Mouse (Mus musculus) splenic B cell, adult 2 months (primary cell): ENCODE measurements around the gene Maml3.

ENCODE experiments used
- DNase-seq: peaks from one replicate; pipeline ENCODE4 v3.0.0-alpha.2; 2011; ENCODE audit warnings: low read depth, low spot score
- H3K27me3 ChIP-seq: 2 replicates; pipeline ENCODE4 v1.6.1; 2012; ENCODE audit warnings: mild to moderate bottlenecking, low read length, moderate library complexity, mixed read lengths; ENCODE audit not compliant: control insufficient read depth, poor library complexity, insufficient read depth, severe bottlenecking
- H3K36me3 ChIP-seq: 2 replicates; pipeline ENCODE4 v1.6.1; 2012; ENCODE audit warnings: mild to moderate bottlenecking, low read length, moderate library complexity, mixed read lengths; ENCODE audit not compliant: control insufficient read depth, poor library complexity, insufficient read depth, severe bottlenecking

Maml3 gene

GRCm38 (mm10) chr3:51859208-51859607 lies 245.7 kb downstream of the Maml3 start:
- H3K27me3 ChIP-seq = no peaks in the 10 kb centered on the region
- DNase-seq = peak; percentile 6
- no peaks in the 10 kb centered on the region for H3K36me3 ChIP-seq

DNA sequence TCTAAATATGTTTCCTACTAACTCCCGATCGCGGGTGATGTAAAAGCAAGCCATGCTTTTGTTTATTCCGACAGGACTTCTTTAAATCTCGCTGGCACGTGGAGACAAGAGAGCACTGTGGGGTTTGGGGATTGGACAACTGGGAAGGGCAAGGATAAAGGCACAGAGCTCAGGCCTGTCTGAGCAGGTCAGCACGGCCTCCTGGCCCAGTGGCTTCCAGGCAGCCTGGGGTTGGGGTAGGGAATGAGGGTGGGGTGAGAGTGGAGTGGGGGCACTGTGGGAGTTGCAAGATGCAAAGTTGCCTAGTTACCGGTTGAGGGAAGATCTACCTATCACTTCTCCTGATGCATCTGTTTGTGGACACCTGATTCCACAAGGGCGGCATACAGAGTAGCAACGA lies 250.7 kb downstream of the Maml3 start:
- Histone ChIP-seq H3K36me3 (no peaks in the 10 kb centered on the region), H3K27me3 (no peaks in the 10 kb centered on the region)
- DNase-seq = no peak

DNA sequence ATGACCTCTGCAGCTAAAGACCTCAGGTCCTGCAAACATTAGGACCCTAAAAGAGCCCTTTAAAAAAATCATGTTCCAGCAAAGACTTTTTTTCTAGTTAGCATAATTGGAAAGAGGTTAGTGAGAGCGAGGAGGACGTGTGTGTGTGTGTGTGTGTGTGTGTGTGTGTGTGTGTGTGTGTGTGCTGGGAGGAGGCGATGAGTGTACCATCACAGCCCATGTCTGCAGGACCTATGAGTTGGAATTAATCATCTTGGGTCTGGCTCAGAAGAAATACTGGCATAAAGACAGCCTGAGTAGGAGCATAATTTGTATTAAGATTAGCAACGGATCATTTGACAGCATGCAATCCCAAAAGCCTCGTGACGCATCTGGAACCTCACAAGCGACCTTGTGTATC lies 251.3 kb downstream of the Maml3 start:
- no peaks in the 10 kb centered on the region for H3K36me3 ChIP-seq
- DNase-seq = no peak

GRCm38 (mm10) chr3:51852692-51853091 lies 252.2 kb downstream of the Maml3 start:
- no peak for DNase-seq
- H3K36me3 ChIP-seq = no peaks in the 10 kb centered on the region

More for the DNA sequence above, 251.3 kb downstream of the Maml3 start:
- H3K27me3 ChIP-seq = no peaks in the 10 kb centered on the region

GRCm38 (mm10) chr3:51851596-51851995 lies 253.3 kb downstream of the Maml3 start:
- Histone ChIP-seq H3K36me3 (no peaks in the 10 kb centered on the region), H3K27me3 (no peaks in the 10 kb centered on the region)
- DNase-seq = no peak

More at GRCm38 (mm10) chr3:51852692-51853091, 252.2 kb downstream of the Maml3 start:
- no peaks in the 10 kb centered on the region for H3K27me3 ChIP-seq

DNA sequence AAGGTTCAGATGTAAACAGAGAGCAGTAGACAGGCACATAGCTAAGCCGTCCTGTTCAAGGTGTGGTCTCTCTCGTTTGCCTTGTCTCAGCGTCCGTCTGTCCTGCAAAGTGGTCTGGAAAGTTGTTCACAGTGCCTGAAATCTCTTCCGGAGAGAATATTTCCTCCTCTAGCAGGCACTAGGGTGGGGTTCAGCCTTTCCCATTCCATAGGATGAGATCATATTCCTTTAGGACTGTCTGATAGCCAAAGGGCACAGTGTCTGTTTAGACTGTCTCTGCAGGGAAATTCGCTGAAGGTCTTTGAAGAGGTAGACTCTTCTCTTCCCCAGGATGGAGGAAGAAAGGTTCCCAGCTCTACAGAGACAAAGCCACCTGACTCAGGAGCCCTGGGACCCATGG lies 255.4 kb downstream of the Maml3 start:
- H3K27me3 ChIP-seq = no peaks in the 10 kb centered on the region

DNA sequence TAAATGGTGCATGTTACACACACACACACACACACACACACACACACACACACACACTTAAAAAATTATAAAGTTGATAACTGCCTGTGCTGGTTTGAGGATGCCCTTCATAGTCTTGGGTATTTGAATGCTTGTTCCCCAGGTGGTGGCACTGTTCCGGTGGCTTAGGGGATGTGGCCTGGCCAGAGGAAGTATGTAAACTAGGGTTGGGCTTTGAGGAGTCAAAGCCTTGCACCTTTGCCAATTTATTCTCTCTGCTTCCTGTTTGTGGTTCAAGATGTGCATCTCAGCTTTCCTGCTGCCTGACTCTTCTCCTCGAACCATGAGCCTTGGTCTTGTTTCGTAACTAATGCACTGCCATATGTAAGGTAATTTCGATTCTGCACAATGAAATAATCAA lies 257.6 kb downstream of the Maml3 start:
- Histone ChIP-seq H3K36me3 (no peaks in the 10 kb centered on the region), H3K27me3 (no peaks in the 10 kb centered on the region)
- DNase-seq = peak; percentile 29

More for the DNA sequence above, 255.4 kb downstream of the Maml3 start:
- no peak for DNase-seq
- H3K36me3 ChIP-seq = no peaks in the 10 kb centered on the region

- Histone ChIP-seq H3K27me3 (no peaks in the 10 kb centered on the region), H3K36me3 (no peaks in the 10 kb centered on the region)
These were observed 260.6 kb downstream of the Maml3 start for GRCm38 (mm10) chr3:51844255-51844654.

DNA sequence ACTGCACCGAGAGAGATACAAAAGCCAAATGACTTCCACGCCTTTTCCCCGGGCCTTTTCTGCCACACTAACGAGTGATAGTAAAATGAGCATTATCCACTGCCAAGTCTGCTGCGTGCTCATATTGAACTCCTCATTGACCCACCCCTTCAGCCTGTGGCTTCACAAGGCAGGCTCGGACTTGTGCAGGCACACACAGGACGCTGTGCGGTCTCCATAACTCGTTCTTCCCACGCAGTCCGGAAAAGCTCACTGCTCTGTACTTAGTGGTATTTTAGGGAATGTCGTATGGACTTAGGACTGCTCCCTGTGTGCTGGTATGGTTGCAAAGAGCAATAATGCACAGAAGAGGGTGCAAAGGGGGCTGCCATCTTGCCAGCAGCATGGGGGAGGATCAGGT lies 262.7 kb downstream of the Maml3 start:
- H3K27me3 ChIP-seq = no peaks in the 10 kb centered on the region
- no peak for DNase-seq
- no peaks in the 10 kb centered on the region for H3K36me3 ChIP-seq

More at GRCm38 (mm10) chr3:51844255-51844654, 260.6 kb downstream of the Maml3 start:
- no peak for DNase-seq

- DNase-seq = no peak
- H3K36me3 ChIP-seq = no peaks in the 10 kb centered on the region
These were observed 263.3 kb downstream of the Maml3 start for GRCm38 (mm10) chr3:51841598-51841997.

DNA sequence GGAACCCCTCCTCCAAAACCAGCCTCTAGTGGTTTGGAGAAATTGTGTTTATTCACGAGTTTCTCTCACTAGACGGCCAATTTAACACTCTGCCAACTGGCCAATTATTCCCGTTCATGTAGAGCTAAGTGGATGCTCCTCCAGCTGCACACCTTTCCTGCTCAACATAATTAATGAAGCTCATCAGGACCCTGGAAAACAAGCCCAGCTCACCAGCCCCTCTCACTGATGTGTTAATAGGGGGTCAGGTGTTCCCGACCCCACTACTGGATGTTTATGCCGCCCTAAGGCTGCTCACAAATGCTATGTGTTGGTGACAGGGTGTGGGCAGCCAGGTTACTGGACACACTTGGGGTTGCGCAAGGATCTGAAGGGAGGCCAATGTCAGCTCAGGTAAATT lies 263.7 kb downstream of the Maml3 start:
- H3K27me3 ChIP-seq = no peaks in the 10 kb centered on the region
- H3K36me3 ChIP-seq = no peaks in the 10 kb centered on the region
- no peak for DNase-seq

More at GRCm38 (mm10) chr3:51841598-51841997, 263.3 kb downstream of the Maml3 start:
- H3K27me3 ChIP-seq = no peaks in the 10 kb centered on the region

DNA sequence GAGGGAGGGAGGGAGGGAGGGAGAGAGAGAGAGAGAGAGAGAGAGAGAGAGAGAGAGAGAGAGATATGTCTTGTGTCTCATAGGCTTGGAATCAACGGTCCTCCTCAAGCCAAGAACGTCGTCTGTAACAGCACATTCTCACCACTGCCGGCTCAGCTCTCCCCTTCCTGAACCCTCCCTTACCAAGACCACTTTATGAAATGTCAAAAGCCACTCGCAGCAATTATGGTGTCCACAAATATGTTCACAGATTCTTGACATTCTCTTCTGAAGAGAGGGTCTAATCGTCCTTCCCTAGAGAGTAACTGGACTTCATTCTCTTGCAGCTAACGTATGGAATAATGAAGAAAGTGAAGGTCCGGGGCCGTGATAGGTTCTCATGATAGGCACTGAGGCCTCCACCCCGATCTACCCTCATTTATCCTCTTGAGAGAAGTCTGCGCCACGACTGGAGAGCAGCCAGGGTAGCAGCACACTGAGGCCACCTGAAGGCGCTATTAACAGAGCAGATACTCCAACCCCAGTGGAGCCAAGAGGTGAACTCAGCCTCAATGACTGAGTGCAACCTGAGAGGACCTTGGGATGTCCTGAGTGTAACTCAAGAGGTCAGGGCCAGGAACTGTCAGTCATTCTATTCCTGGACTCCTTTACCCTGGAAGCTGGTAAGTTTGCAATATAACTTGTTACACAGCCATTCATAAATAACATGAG lies 264.6 kb downstream of the Maml3 start:
- DNase-seq = no peak
- Histone ChIP-seq H3K27me3 (no peaks in the 10 kb centered on the region), H3K36me3 (no peaks in the 10 kb centered on the region)

- Histone ChIP-seq H3K27me3 (no peaks in the 10 kb centered on the region), H3K36me3 (no peaks in the 10 kb centered on the region)
- DNase-seq = no peak
These were observed 265.5 kb downstream of the Maml3 start for GRCm38 (mm10) chr3:51839353-51839715.

DNA sequence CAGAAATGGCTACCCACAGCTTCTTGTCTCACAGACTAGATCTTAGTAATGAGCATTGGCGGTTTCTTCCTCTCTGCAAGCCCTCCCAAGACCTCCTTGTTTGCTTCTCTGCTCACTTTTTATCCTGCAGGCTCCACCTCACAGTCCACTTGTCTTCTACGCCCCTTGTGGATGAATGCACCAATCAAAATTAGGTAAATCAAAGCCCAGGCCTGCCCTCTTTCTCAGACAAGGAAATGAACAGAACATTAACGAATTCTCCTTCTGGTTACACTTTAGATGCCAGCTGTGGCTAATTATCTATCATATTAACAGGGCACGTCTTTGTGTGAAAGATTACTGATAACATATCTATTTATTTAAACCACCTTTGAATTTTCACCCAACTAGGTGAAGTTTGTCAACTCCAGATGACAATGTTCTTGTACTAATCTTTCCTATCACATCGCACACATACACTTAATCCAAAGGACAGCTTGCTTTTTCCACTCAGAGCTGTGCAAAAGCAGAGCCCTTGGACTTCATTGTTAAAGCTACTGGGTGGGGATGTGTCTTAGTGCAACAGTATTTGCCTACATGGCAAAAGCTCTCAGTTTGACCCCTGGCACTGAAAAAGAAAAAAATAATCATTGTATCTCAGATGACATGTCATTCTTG lies 266.1 kb downstream of the Maml3 start:
- Histone ChIP-seq H3K27me3 (no peaks in the 10 kb centered on the region), H3K36me3 (no peaks in the 10 kb centered on the region)
- no peak for DNase-seq

DNA sequence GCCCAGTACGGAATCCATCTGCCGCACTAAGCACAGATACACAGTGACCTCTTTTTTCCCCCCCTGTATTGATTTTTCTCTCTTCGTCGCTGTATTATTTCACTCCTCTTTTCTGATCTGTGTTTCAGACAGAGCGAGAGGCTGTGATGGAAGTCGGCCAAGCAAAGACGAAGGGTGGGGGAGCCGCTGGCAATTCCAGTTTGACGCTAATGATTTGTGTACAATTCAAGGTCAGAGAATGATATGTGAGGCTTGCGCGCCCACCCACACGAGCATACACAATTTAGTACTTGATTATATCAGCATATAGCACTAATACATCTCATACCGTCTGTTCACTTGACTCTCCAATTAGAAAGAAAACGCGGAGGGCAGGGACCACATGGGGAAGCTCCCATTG lies 271.9 kb downstream of the Maml3 start:
- no peak for DNase-seq
- H3K27me3 ChIP-seq = no peaks in the 10 kb centered on the region
- H3K36me3 ChIP-seq = no peaks in the 10 kb centered on the region
